ENCODE assay signal across 24 mouse cellular contexts in genomic region chr13:102689201-102690090, GRCm38 (mm10). TPM values are rescaled to one million over a fixed set of nuclear protein-coding genes. Genes with fewer than 3 reads are reported as not detected.
DNase-seq lines count a peak whose midpoint lies in the region; ATAC-seq and TF ChIP-seq lines count a peak whose summit lies in the region.
"Had no signal": no experiment of that assay in that cellular context is flagged by ENCODE, and none has a peak within 500 bp of the region (broad histone marks: within the 10 kb centered on the region; RNA-seq: fewer than 3 reads in every experiment).

No protein-coding gene starts in this region.

- H3K27ac ChIP-seq in liver, embryonic 16.5 days (ENCODE audit: low read length): 0 out of 2 replicates have a peak overlapping the region, but pooled peaks have one; percentile 3
- no peak overlapping the region for H3K27ac ChIP-seq in liver, embryonic 11.5 days (ENCODE audit: low read depth, low read length)
- no peak overlapping the region for H3K27ac ChIP-seq in layer of hippocampus, adult 2 months
- H3K27ac ChIP-seq: forebrain, embryonic 13.5 days; heart, embryonic 15.5 days; limb, embryonic 13.5 days; midbrain, embryonic 13.5 days; neural tube, embryonic 13.5 days had no signal

- no peaks in the 10 kb centered on the region for H3K36me3 ChIP-seq in liver, embryonic 16.5 days (ENCODE audit: control insufficient read depth, insufficient read depth)
- no peaks in the 10 kb centered on the region for H3K36me3 ChIP-seq in liver, embryonic 11.5 days (ENCODE audit: control insufficient read depth, insufficient read depth, low read length)
- H3K36me3 ChIP-seq: heart, embryonic 15.5 days; limb, embryonic 13.5 days; midbrain, embryonic 13.5 days; neural tube, embryonic 13.5 days had no signal

- H3K27me3 ChIP-seq in liver, embryonic 16.5 days (ENCODE audit: control insufficient read depth, insufficient read depth, low read depth, low read length): no peaks in the 10 kb centered on the region
- no peaks in the 10 kb centered on the region for H3K27me3 ChIP-seq in liver, embryonic 11.5 days (replicated peaks; ENCODE audit: control insufficient read depth, insufficient read depth, low read length)
- H3K27me3 ChIP-seq: forebrain, embryonic 13.5 days; heart, embryonic 15.5 days; limb, embryonic 13.5 days; midbrain, embryonic 13.5 days; neural tube, embryonic 13.5 days; Patski had no signal

- 41% methylated on average over 6 of the region's 6 CpGs for WGBS in liver, embryonic 16.5 days (ENCODE audit: insufficient replicate concordance)
- WGBS in liver, embryonic 11.5 days: 62% methylated on average over 6 of the region's 6 CpGs

- TF ChIP-seq CTCF in layer of hippocampus, adult 2 months (conservative IDR thresholded peaks at IDR 0.05): no peak

- no peak overlapping the region for H3K9ac ChIP-seq in liver, embryonic 16.5 days (ENCODE audit: low read depth, low read length)
- no peak overlapping the region for H3K9ac ChIP-seq in liver, embryonic 11.5 days (ENCODE audit: low read depth, low read length)
- H3K9ac ChIP-seq: forebrain, embryonic 13.5 days; heart, embryonic 15.5 days; limb, embryonic 13.5 days; lung, embryonic 14.5 days; midbrain, embryonic 13.5 days; neural tube, embryonic 13.5 days had no signal

- no peaks in the 10 kb centered on the region for H3K9me3 ChIP-seq in liver, embryonic 16.5 days (replicated peaks; ENCODE audit: control insufficient read depth, low read length)
- H3K9me3 ChIP-seq in liver, embryonic 11.5 days (ENCODE audit: control insufficient read depth, low read length): no peaks in the 10 kb centered on the region
- H3K9me3 ChIP-seq: forebrain, embryonic 13.5 days; heart, embryonic 15.5 days; limb, embryonic 13.5 days; midbrain, embryonic 13.5 days; neural tube, embryonic 13.5 days had no signal

- no peak overlapping the region for H3K4me3 ChIP-seq in liver, embryonic 16.5 days (ENCODE audit: low read depth, low read length)
- H3K4me3 ChIP-seq in liver, embryonic 11.5 days (ENCODE audit: low read depth, low read length): no peak overlapping the region
- no peak overlapping the region for H3K4me3 ChIP-seq in layer of hippocampus, adult 2 months
- H3K4me3 ChIP-seq: forebrain, embryonic 13.5 days; heart, embryonic 15.5 days; limb, embryonic 13.5 days; midbrain, embryonic 13.5 days; neural tube, embryonic 13.5 days had no signal

- H3K4me2 ChIP-seq in liver, embryonic 16.5 days (ENCODE audit: low read depth, low read length): no peak overlapping the region
- H3K4me2 ChIP-seq in liver, embryonic 11.5 days: no peak overlapping the region
- H3K4me2 ChIP-seq: forebrain, embryonic 13.5 days; heart, embryonic 15.5 days; limb, embryonic 13.5 days; lung, embryonic 14.5 days; midbrain, embryonic 13.5 days; neural tube, embryonic 13.5 days had no signal

- H3K4me1 ChIP-seq in liver, embryonic 16.5 days (ENCODE audit: control insufficient read depth, low read depth, low read length): no peaks in the 10 kb centered on the region
- H3K4me1 ChIP-seq in liver, embryonic 11.5 days (replicated peaks; ENCODE audit: control insufficient read depth, insufficient read depth, low read length): no peaks in the 10 kb centered on the region
- H3K4me1 ChIP-seq: limb, embryonic 13.5 days had no signal

- ATAC-seq in liver, embryonic 16.5 days (ENCODE audit: low read depth): no peak
- no peak for ATAC-seq in liver, embryonic 11.5 days (replicated peaks; ENCODE audit: low FRiP score)
- peak; percentile 53 for ATAC-seq in common myeloid progenitor, adult 5-6 weeks (replicated peaks; ENCODE audit: low read depth, poor library complexity, severe bottlenecking)
- ATAC-seq in neutrophil, adult 5-6 weeks (ENCODE audit: extremely low read depth, insufficient number of reproducible peaks, low FRiP score, poor library complexity, severe bottlenecking): peak; percentile 65
- ATAC-seq: forebrain, embryonic 13.5 days; hindbrain, embryonic 16.5 days; intestine, embryonic 16.5 days; midbrain, embryonic 13.5 days; Patski had no signal

- no peak for DNase-seq in liver, embryonic 11.5 days (ENCODE audit: low spot score)
- DNase-seq in B cell, adult 2 months: peak; percentile 65 to 68
- no peak for DNase-seq in right cerebral cortex, postnatal 36 days (ENCODE audit: low spot score in 2 of 2)
- DNase-seq in layer of hippocampus, adult 2 months (ENCODE audit: low spot score in 2 of 2): no peak
- DNase-seq: adrenal gland, adult 8-10 months; cerebellum, adult 8-10 months; gastrocnemius, postnatal 10 days; heart, postnatal 4 days; layer of hippocampus, postnatal 36 days; lung, embryonic 14.5 days; lung, postnatal 4 days; right cerebral cortex, postnatal 14 days; thymus, postnatal 25 days had no signal

RNA-seq across cellular contexts. Expression of gene Cd180, which starts 3.9 kb away (rescaled TPM):
- polyA plus RNA-seq in liver, embryonic 16.5 days (2015; fragmentation: Nextera tagmentation; extraction: Ambion mirVana): 0.74 and 0.89 TPM in 2 replicates
- 0.68 and 1.7 TPM in 2 replicates for polyA plus RNA-seq in liver, embryonic 11.5 days (2014; fragmentation: Nextera tagmentation; extraction: Ambion mirVana)
- total RNA-seq in common myeloid progenitor, adult 5-6 weeks (2017): 23.2 and 25.9 TPM in 2 replicates
- total RNA-seq in neutrophil, adult 5-6 weeks (2017): 65.2 and 80.5 TPM in 2 replicates
- total RNA-seq in layer of hippocampus, adult 2 months (2021): 1 to 10 TPM; 2.1 to 2.4 TPM
- polyA plus RNA-seq: Patski had no signal

Comparison
In these comparisons a context has a peak if more than half of its experiments do, and no peak if none do; other contexts are left out.
1. ATAC-seq: peak in common myeloid progenitor, adult 5-6 weeks (single experiment) and neutrophil, adult 5-6 weeks (single experiment); none in liver, embryonic 16.5 days (single experiment) and liver, embryonic 11.5 days (single experiment).
2. DNase-seq: peak in B cell, adult 2 months (2 of 2); none in liver, embryonic 11.5 days (single experiment), right cerebral cortex, postnatal 36 days (0 of 2) and layer of hippocampus, adult 2 months (0 of 2).